In the genomic region with DNA sequence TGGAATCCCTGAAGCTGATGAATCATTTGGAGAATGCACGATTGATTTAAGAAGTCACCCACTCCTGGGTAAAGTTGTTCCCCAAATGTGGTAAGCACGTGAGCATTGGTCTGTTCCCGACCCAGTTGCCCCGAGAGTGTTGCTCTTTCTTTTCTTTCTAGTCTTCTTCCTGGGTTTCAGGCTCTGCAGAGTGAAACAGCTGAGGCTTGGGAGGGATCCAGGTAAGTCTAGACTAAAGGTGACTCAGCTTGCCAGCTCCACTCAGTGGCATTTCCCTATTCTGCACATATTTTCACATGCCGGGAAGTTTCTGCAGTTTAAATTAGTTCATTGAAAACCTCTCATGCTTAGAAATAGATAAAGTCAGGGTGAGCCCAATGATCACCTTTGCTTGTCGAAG, we compare ENCODE assay signal across 18 mouse cellular contexts. TPM values are rescaled to one million over a fixed set of nuclear protein-coding genes. Genes with fewer than 3 reads are reported as not detected.
"Had no signal": no experiment of that assay in that cellular context is flagged by ENCODE, and none has a peak within 500 bp of the region (broad histone marks: within the 10 kb centered on the region; RNA-seq: fewer than 3 reads in every experiment).

No protein-coding gene starts in this region.

- H3K9me3 ChIP-seq: limb, embryonic 12.5 days; liver, embryonic 13.5 days; lung, embryonic 15.5 days; megakaryocyte, embryonic 14.5 days; midbrain, embryonic 15.5 days; neural tube, embryonic 12.5 days had no signal

- H3K27ac ChIP-seq: layer of hippocampus, adult 2 months; limb, embryonic 12.5 days; liver, embryonic 13.5 days; lung, embryonic 15.5 days; macrophage; midbrain, embryonic 15.5 days; neural tube, embryonic 12.5 days had no signal

- H3K4me1 ChIP-seq: limb, embryonic 12.5 days; liver, embryonic 13.5 days; lung, embryonic 15.5 days; megakaryocyte, embryonic 14.5 days; midbrain, embryonic 15.5 days; neural tube, embryonic 12.5 days had no signal

- H3K27me3 ChIP-seq: limb, embryonic 12.5 days; liver, embryonic 13.5 days; lung, embryonic 15.5 days; megakaryocyte, embryonic 14.5 days; midbrain, embryonic 15.5 days; neural tube, embryonic 12.5 days had no signal

- H3K4me2 ChIP-seq: limb, embryonic 12.5 days; liver, embryonic 13.5 days; lung, embryonic 15.5 days; midbrain, embryonic 11.5 days; midbrain, embryonic 15.5 days; neural tube, embryonic 12.5 days had no signal

- H3K9ac ChIP-seq: limb, embryonic 12.5 days; liver, embryonic 13.5 days; liver, postnatal 0 days; lung, embryonic 15.5 days; midbrain, embryonic 15.5 days; neural tube, embryonic 12.5 days had no signal

- H3K4me3 ChIP-seq: layer of hippocampus, adult 2 months; limb, embryonic 12.5 days; liver, embryonic 13.5 days; lung, embryonic 15.5 days; megakaryocyte, embryonic 14.5 days; midbrain, embryonic 15.5 days; neural tube, embryonic 12.5 days had no signal

- H3K36me3 ChIP-seq: limb, embryonic 12.5 days; liver, embryonic 13.5 days; lung, embryonic 15.5 days; midbrain, embryonic 15.5 days; neural tube, embryonic 12.5 days had no signal

- ATAC-seq: liver, postnatal 0 days; midbrain, embryonic 15.5 days had no signal

- DNase-seq: liver; liver, embryonic 13.5 days; liver, postnatal 0 days; lung, postnatal 14 days; right cerebral cortex, postnatal 4 days; spleen, adult 18-20 months; thymus, adult 18-20 months; thymus, postnatal 14 days had no signal

RNA-seq across cellular contexts. Expression of a gene that starts 13.2 kb away (rescaled TPM):
- total RNA-seq: monocyte, adult 5-6 weeks; neutrophil, adult 5-6 weeks had no signal
- polyA plus RNA-seq: liver, postnatal 0 days; macrophage had no signal
